Mouse (Mus musculus) neural tube, embryonic 14.5 days (tissue): Measurements from ENCODE around the gene Sppl2a. TPM values are rescaled to one million over a fixed set of nuclear protein-coding genes. Genes with fewer than 3 reads are reported as not detected.

Source experiments
- ATAC-seq: fragments of 200-750 bp; cut with Nextera tagmentation; 2 replicates; pipeline ENCODE4 v1.8.0; 2017; ENCODE audit warnings: low read depth, mild to moderate bottlenecking, moderate TSS enrichment, moderate library complexity
- H3K27ac ChIP-seq: fragments of 300-500 bp; sonication (generic); 2 replicates; pipeline ENCODE4 v1.5.1; 2014; ENCODE audit warnings: low read depth, mild to moderate bottlenecking, control low read depth, low read length, moderate library complexity, mixed read lengths
- H3K27me3 ChIP-seq: fragments of 300-500 bp; sonication (generic); 2 replicates; pipeline ENCODE4 v1.6.1; 2014; ENCODE audit warnings: low read length; ENCODE audit not compliant: control insufficient read depth, insufficient read depth
- H3K36me3 ChIP-seq: fragments of 300-500 bp; sonication (generic); 2 replicates; pipeline ENCODE4 v1.6.1; 2014; ENCODE audit warnings: low read length, mixed read lengths; ENCODE audit not compliant: control insufficient read depth, insufficient read depth
- H3K4me1 ChIP-seq: fragments of 300-500 bp; sonication (generic); 2 replicates; pipeline ENCODE4 v1.6.1; 2014; ENCODE audit warnings: low read length; ENCODE audit not compliant: control insufficient read depth, insufficient read depth
- H3K4me2 ChIP-seq: fragments of 300-500 bp; sonication (generic); 2 replicates; pipeline ENCODE4 v1.6.1; 2014; ENCODE audit warnings: mild to moderate bottlenecking, low read depth, low read length, control low read depth
- H3K4me3 ChIP-seq: fragments of 300-500 bp; sonication (generic); 2 replicates; pipeline ENCODE4 v1.5.1; 2014; ENCODE audit warnings: low read depth, low read length, control low read depth, mixed read lengths
- H3K9ac ChIP-seq: fragments of 300-500 bp; sonication (generic); replicated peaks from 2 replicates; pipeline ENCODE4 v1.6.1; 2014; ENCODE audit warnings: low read depth, mild to moderate bottlenecking, control low read depth, low read length, mixed read lengths
- H3K9me3 ChIP-seq: fragments of 300-500 bp; sonication (generic); 2 replicates; pipeline ENCODE4 v1.6.1; 2016; ENCODE audit warnings: low read length; ENCODE audit not compliant: control insufficient read depth
- WGBS: fragments of 180-500 bp; shearing (Covaris S2); extraction: QIAGEN DNeasy Blood & Tissue Kit; methylation state at CpG from one replicate; pipeline ENCODE4 v1.1.7; 2014; 5-methylcytosine and 5-hydroxymethylcytosine counted together
- microRNA-seq: library from miRNA; unstranded; fragments of <30 nt; microRNA quantifications from one replicate; pipeline ENCODE4, GENCODE M21; 2016
- polyA plus RNA-seq: library from polyadenylated mRNA; unstranded; fragments of >200 nt; fragmentation: Nextera tagmentation; extraction: Ambion mirVana; gene quantifications from 2 replicates; pipeline ENCODE4 v1.2.1, GENCODE M21; 2014

Gene Sppl2a
- polyA plus RNA-seq, 1 experiment from 2014 or later = 40.5 TPM

GRCm38 (mm10) chr2:126844751-126845150 lies 88.3 kb downstream of the Sppl2a start:
- H3K4me1 ChIP-seq = no peaks in the 10 kb centered on the region
- WGBS = 86% methylated on average over 4 of the region's 4 CpGs
- no peak overlapping the region for H3K4me2 ChIP-seq
- H3K9me3 ChIP-seq = no peaks in the 10 kb centered on the region
- no peak for ATAC-seq
- H3K9ac ChIP-seq = no peak overlapping the region
- no peak overlapping the region for H3K27ac ChIP-seq
- no peak overlapping the region for H3K4me3 ChIP-seq
- no peaks in the 10 kb centered on the region for H3K27me3 ChIP-seq
- peaks cover 17% of the 10 kb centered on the region for H3K36me3 ChIP-seq

Small RNAs within 50 kb of the gene (microRNA-seq; reads per million reads assigned to microRNA genes)
- gene Mir3473g = not detected

Other genes starting within 250 kb of the Sppl2a start
- gene Usp8, start 225.9 kb downstream of the Sppl2a start, polyA plus RNA-seq = 28.7 and 39.3 TPM in 2 replicates
- gene Usp50, start 149.8 kb downstream of the Sppl2a start, polyA plus RNA-seq = 2.7 and 2.9 TPM in 2 replicates
- 34.8 and 41.8 TPM in 2 replicates for gene Trpm7, start 57.0 kb downstream of the Sppl2a start, polyA plus RNA-seq
- 11.5 and 13.5 TPM in 2 replicates for gene Ap4e1, start 75.5 kb upstream of the Sppl2a start, polyA plus RNA-seq
- 36.3 and 37.3 TPM in 2 replicates for gene Blvra, start 137.4 kb upstream of the Sppl2a start, polyA plus RNA-seq
- 8.6 and 11.1 TPM in 2 replicates for gene Ncaph, start 200.7 kb upstream of the Sppl2a start, polyA plus RNA-seq
- gene Itpripl1, start 210.2 kb upstream of the Sppl2a start, polyA plus RNA-seq = 9.0 and 12.1 TPM in 2 replicates